Mouse (Mus musculus): Measurements from ENCODE around the gene Sri.

GRCm38 (mm10) chr5:8077481-8077880 is 31.6 kb downstream of the Sri start:
- no peak for TF ChIP-seq POLR2A (IDR thresholded peaks at IDR 0.05; ENCODE audit: insufficient read depth, low read depth, low read length)
- no peak for TF ChIP-seq CTCF (IDR thresholded peaks at IDR 0.05; ENCODE audit: insufficient read depth, low read depth, low read length)

All from olfactory bulb, adult 2 months (tissue).